Mouse (Mus musculus) cerebellum, adult 8-10 months (tissue): ENCODE measurements around the gene Acot7.

Experiments used
- DNase-seq: peaks from one replicate; pipeline ENCODE4 v3.0.0; 2022

Acot7 gene

DNA sequence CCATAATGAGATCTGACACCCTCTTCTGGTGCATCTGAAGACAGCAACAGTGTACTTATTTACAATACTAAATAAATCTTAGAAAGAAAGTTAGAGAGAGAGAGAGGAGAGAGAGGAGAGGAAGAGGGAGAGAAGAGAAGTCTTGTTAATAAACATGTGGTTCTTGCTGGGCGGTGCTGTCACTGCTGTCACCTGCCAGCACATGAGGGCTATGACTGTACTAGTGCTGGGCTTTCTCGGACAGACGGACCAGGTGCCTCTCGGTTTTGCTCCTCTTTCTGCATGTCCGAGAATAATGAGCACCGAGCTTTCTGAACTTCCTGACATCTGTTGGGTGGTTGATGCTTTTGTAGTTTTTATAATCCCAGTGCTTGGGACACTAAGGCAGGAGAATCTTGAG lies 72.7 kb downstream of the Acot7 start:
- DNase-seq: no peak

DNA sequence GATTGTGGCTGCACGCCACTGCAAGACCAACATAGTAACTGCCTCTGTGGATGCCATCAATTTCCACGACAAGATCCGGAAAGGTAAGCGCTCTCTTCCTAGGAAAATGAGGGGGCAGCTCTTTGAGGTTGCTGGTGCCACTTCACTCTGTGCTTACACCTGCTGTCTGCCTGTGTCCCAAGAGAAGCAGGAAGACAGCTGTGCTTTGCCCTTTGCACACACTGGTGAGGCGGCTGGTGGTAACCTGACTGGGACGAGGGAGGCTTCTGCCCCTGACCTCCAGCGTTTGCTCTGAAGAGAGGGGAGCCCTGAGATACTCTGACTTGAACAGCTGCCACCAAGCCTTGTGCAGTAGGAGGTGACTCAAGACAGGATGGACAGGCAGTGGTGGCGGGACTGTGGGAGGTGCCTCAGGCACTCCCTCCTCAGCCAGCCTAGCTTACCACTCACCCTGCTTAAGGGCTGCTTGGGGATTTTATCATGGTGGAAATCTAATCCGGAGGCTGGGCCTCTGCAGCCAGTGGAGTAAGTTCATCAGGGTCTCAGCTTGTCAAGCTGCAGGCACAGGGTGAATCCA lies 75.3 kb downstream of the Acot7 start:
- no peak for DNase-seq

DNA sequence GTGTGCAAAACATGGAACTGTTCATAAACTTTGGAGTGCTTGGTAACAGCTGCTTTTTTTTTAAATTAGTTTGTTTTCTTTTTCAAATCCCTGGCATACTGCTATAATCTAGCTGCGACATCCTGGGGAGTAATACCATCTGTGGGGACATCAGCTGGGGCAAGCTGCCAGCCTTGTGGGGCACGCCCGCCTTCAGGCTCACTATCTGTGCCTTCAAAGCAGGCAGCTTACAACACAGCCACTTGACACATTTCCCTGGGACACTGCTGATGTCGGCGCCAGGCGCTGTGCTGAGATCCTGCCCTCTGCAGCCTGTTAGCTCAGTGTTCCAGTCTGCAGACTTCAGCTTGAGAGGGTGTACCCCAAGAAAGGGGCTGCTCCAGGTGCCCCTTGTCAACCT lies 79.1 kb downstream of the Acot7 start:
- DNase-seq: peak; percentile 75

DNA sequence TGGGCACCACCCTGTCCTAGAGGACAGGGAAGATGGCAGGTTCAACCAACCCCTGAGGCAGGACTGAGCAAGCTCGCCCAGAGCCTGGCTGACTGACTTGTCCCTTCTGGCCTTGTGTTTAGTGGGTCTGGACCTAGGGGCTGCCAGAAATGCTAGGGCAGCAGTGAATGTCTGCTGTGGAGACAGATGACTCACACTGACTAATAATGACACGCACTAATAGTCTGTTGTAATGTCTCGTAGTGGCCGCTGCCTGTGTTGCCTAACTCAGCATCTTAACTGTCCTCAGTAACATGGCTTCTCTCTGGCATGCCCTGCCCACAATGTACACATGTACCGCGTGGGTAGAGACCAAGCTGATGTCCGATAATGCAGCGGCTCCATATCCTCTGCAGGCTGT lies 82.5 kb downstream of the Acot7 start:
- DNase-seq: no peak

DNA sequence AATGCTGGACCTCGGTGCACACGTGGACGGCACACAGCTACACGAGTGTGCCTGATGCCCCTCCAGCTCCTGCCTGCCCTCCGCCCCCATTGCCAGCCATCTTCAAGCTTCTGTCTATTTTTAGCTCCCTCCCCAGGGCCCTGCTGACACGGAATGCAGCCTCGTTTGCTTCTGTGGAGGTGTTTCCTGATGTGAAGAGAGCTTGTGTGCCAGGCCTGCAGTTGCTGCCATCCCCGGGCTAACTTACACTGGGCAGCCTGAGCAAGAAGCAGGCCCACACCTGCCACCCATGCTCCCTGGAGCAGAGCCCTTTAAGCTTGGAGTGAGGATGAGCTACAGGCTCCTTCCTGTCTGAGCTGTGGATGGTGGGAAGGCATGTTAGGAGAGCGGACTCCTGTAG lies 84.3 kb downstream of the Acot7 start:
- no peak for DNase-seq

DNA sequence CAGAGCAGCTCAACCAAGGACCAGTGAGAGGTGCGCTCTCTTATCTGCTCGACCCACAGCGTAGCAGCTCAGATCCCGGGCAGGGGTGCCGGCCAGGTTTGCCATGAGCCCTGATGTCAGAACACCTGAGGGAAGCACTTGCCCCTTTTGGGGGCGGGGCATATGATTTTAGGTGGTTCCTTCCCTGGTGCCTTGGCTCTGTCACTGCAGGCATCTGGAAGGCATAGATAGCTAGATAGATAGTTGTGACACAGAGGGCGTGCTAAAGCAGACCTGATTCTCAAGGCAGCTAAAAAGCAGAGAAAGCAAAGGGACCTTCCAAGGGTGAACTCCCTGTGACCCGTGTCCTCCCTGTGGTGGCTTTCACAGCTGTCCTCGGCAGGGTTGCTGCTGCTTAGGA lies 85.2 kb downstream of the Acot7 start:
- DNase-seq: no peak

DNA sequence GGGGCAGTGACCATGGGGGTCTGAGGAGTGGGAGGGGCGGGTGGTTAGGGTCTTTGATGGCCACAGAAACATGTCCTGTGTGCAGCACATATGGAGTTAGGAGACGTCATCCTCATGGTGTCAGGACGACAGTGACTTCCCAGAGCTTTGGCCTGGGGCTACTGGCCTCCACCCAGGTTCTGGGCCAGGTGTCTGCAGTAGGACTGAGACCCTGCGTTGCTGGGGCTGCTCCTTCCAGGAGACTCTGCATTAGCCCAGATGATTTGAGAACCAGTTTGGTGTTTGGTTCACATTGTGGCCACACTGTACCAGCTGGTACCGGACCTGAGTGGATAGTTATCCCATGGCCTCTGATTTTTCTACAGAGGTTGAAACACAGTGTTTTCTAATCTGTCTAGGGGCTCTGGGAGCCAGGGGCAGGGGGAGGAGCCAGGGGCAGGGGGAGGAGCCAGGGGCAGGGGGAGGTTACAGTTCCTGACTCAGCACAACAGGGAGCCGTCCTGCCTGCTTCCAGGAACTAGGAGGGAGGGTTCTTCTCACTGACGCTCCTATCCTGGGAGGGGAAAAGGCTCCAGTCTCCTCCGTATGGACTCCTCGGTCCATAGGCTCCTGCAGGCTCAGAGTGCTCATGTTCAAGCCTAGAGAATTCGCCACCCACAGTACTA lies 85.7 kb downstream of the Acot7 start:
- no peak for DNase-seq

DNA sequence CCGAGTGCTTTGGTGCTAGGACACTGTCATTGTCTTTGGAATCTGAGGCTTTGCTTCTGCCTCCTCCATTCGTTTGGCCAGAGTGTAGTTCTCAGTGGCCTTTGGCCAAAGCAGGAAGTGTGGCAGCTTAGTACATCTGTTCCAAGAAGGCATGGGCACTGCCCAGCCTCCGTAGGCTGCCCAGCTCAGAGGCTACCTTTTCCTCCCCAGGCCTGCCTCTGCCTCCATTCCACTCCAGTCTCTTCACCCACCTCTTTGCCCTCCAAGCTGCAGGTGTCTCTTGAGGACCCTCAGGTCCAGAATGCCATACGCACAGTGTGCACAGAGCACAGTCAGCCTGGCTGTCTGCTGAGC lies 86.2 kb downstream of the Acot7 start:
- no peak for DNase-seq

DNA sequence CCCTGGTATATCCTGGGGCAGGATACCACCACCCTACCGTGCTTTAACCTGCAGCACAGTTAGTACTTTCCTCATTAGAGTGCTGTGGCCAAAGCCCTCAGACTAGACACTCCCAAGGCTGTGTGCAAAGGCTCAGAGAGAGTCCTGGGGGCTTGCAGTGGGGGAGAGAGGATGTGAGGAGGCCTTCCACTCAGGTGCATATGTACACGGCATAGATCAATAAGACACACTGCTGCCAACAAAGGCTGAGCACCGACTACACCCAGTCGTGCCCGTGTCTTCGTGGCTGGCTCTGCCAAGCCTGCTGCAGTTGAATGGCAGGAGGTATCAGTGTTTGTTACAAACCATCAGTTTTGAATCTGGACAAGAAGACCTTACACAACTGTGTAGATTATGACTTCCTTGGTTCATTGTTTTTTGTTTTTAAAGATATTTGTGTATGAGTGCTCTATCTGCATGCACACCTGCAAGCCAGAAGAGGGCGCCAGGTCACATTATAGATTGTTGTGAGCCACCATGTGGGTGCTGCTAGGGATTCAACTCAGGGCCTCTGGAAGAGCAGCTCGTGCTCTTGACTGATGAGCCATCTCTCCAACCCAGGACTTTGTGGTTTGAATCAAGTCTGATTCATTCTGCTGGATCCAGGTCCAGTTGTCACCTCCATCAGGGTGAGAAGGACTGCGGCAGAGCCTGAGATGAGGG lies 87.1 kb downstream of the Acot7 start:
- DNase-seq: no peak

DNA sequence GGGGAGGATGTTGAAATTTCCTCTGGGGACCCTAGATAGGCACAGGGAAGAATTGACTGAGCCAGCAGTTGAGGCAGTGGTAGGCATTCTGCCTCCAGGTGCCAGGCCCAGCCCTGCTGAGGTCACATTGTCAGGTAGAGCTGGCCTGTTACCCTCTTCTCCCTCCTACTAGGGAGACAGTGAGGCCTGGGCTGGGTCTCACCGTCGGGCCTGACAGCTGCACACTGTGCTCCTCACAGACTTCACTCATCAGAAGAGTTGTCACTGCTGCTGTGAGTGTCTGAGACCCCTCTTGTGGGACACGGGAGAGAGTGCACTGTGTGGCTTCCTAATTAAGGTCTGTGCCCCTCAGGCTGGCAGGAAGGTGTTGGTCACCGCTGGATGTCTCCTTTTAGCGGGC lies 87.9 kb downstream of the Acot7 start:
- DNase-seq: no peak

DNA sequence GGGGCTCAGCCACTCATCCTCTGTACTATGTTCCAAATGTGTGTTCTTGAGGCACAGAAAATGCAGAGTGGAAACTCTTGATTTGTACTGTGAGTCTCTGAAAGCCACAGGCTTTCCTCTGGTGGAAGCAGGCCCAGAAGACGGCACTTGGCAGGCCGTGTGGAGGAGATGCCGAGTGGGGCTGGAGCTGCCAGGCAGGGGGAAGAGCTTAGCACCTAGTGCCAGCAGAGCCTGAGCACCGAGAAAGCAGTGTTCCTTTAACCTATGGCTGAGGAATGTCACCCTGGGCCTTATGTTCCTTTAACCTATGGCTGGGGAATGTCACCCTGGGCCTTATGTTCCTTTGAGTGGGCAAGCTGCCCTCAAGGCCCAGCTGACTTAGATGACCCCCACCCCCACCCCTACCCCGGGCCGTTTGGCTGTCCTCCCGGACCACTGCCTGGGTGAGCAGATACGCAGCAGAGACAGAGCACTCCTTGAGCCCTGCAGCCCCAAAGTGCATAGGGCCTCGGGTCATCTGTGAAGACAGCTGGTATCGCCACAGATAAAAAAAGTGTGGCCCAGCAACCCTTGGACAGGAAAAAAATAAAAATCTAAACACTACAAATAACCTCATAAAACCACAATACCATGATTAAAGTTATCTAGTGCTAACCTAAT lies 88.4 kb downstream of the Acot7 start:
- DNase-seq: peak; percentile 75

DNA sequence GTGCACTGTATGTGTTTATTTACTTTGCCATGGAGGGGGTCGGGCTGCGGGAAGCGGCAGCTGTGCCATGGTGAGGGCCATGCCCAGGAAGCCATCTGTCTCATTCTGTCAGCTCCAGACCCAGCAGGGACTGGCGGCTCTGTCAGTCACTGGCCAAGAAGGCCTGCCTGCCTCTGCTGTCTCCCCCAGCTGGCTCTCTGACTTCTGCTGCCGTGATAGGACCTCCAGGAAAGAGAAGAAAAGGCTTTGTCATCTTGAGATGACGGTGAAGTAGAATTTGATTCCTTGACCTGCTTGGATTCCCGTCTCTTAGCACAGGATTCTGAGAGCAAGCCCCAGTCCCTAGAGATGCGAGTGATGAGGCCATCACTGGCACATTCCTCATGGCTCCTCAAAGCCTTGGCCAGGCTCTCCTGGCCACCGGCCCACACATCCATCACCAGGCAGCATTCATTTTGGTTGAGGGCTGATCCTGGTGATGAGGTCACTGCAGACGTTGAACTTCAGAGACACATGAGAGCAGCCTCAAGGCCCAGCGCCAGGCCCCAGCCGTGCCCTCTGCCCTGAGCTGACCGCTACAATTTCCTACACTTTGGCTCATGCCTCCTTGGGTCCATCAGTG lies 89.9 kb downstream of the Acot7 start:
- DNase-seq: peak; percentile 80

DNA sequence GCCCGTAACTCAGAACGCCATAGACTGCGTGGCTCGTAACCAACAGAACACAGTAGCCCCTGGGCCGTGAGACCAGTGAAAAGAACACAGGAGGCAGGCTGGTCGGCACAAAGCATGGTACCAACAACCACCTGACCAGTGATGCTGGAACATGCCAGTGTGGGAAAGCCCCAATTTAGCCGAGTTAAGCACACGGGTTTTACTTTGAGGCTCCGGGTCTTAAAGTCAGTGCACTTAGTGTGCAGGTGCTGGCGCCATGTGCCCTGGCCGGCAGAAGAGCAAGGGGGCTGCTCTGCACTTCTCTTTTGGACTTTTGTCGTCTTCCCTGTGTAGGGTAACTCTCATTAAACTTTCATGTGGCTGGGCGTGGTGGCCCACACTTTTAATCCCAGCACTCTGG lies 92.0 kb downstream of the Acot7 start:
- DNase-seq: no peak

DNA sequence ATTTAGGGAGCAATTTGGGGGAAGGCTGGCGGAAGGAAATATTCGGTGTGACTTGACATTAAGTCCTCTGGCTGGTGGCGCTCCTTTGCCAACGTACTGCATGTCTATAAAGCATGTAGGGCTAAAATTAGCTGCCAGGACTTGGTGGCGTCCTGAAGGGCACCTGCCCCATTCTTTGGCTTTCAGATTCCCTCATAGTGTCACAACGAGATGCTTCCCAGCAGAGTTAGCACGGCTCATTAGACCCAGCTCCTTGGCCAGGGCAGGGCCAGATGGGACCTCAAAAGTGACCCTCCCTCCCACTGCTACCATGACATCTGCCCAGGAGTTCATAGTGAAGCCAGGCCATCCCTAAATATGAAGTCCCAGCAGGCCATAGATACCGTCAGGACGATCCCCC lies 92.7 kb downstream of the Acot7 start:
- DNase-seq: no peak

DNA sequence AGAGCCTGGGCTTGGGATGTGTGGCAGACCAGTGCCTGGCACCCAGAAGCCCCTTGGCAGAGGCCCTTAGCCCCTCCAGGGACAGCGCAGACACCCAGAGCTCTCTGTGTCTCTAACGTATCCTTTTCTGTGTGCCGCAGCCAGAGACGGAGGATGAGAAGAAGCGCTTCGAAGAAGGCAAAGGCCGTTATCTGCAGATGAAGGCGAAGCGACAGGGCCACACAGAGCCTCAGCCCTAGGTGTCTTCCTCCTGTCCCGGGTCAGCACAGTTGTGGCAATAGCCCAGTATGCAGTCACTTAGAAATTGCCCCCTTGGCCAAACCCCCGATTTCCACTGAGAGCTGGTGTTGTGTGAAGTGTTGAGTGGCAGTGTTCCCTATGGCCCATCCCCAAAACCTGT lies 93.4 kb downstream of the Acot7 start:
- no peak for DNase-seq

DNA sequence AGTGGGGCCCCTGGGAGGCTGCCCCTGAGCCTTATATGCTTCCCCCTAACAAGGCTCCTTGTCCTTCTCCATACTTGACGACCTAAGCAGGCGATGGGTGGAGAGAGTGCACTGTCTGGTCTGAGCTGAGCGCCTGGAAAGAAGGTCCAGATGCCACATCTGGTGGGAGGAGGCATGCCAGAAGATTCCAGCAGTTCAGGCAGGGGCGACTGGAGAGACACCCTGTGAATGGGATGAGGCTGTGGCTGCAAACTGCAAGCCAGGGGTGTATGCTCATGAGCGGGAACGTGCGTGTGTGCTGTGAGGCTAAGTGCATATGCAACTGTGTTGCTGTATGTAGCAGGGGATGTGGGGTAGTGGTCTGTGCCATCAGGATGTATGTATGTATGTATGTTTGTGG lies 94.1 kb downstream of the Acot7 start:
- DNase-seq: no peak

DNA sequence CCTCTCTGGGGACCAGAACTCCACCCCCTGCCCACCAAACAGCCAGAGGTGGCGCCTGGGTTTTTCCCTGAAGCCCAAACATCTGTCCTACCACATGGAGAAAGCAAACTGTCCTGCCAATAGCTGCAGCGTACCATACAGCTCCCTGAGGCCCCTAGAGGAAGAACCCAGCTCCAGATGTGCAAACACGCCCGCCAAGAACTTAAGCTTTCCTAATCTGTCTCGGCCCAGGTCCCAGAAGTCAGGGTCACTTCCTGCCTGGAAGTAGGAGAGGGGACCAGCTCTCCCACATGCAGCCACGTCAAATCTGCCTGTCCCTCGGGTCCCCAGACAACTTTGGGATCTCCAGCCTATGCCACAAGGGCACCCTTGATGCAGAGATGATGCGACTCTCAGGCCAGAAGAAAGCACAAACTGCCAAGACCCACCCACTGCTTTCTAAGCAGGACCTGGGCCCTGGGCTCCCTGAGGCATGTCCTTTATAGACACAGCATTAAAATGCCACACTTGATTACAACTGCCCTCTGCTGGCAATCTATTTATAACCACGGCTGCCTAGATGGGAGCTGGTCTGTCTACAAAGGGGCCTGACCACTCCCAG lies 94.6 kb downstream of the Acot7 start:
- no peak for DNase-seq

DNA sequence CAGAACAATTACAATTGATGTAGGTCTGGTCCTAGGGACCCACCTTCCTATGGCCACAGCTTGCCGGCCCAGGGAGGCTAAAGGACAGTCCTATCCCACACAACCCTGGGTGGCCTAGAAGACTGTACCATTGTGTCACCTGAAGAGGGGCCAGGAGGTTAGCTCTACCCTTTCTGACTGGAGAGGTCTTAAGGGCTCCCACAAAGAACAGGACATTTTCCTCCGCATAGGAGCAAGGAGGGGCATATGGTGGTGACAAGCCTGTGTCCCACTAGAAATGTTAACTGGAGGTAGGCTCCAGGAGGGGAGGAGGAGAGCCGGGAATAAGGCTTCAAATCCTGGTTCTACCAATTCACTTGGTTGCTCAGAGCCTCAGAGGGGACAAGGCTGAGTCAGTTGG lies 95.3 kb downstream of the Acot7 start:
- DNase-seq: no peak

DNA sequence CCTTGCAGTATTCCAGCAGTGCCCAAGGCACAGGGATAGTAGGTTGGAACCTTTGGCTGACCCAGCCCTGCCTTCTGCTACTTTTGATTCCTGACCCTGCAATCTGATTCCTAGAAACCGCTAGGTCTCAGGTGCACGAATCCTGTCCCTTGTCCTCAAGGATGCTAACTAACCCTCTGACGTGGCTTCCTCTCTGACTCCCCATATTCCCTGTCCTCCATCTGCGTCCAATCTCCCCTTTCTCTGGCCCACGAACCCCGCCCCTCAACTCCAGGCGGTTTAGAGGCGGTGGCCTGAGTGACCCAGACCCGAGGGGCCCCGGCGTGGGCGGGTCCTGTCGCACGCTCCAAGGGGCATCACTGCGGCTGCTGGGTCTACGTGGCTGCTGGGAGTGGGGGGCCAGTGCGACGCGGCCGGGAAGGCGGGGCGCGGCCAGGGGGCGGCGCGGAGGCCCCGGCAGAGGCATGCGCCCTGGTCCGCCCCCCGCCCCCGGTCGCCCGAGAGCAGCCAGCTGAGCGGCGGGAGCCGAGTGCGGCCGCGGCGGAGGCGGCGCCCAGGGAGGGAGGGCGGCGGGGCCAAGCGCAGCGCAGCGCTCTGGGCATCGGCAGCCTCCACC lies 95.8 kb downstream of the Acot7 start, which contains the start of gene Gpr153:
Gpr153 (plus strand) TSS at position 612 of the 616 bp plus-strand sequence.
- no peak for DNase-seq

DNA sequence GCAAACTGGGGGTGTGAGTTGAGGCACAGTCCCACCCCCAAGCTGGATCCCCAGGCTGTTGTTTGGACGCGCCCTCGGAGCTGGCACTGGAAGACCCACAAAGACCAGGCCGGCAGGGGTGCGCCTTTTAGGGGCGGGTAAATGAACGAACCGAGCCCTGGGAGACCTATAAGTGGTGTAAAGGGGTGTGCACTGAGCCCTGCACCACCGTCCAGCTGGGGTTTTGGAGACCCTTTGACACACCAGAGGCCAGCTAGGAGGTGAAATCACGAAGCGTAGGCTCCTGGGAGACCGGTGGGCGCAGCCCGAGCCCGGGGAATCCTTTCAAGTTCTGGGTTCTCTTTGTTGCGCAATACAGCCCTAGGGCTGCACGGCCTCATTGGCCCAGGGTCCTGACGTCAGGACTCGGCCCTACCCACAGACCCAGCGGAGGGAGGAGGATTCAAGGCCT lies 96.8 kb downstream of the Acot7 start:
- no peak for DNase-seq

DNA sequence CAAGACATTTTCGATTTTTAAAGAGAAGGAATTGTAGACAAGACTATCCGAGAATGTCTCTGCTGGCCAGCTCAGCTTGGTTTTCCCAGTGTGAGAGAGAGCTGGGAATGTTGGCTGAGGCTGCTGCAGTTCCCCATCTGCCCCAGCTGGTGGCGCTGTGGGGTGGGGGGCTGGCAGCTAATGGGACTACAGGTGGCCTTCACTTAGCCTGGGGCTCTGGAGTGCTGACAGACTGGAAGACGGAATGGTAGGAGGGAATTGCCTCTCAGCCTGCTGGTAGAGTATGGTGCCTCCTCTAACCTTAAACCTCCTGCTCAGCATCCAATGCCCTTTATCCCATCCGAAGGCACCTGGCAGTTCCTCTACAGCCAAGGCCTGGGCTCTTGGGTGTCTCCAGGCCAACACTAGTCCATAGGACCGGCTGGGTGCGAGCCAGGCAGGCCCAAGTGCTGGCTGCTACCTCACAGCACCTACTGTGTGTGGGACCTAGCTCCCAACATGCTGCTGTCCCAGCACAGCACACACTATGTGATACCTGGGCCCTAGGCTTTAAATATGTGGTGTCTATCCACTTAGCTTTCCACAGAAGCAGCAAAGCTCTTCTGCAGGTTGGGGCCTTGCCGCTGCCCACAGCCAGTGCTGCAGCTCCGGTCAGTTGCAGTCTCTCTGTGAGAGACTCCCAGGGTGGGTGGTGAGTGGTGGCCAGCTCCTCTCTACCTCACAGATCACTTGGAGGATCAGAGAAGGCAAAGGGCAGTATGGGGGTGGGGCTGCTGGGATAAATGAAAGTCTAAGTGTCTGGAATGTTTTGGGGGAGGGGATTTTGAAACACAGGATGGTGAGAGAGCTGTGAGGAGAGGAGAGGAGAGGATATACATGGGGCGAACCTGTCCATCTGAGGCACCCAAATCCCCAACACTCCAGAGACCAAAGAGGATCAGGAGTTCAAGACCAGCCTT lies 98.7 kb downstream of the Acot7 start:
- DNase-seq: peak; percentile 70
